Mouse (Mus musculus) G1E (cell line): ENCODE measurements around the gene Tln2. TPM values are rescaled to one million over a fixed set of nuclear protein-coding genes. Genes with fewer than 3 reads are reported as not detected.

Experiments
- ATAC-seq: 2 replicates; pipeline ENCODE4 v1.8.0; 2016; ENCODE audit warnings: mild to moderate bottlenecking; ENCODE audit not compliant: insufficient number of reproducible peaks, poor library complexity, low FRiP score, severe bottlenecking; ENCODE audit errors: extremely low read depth
- DNase-seq: peaks from one replicate; pipeline ENCODE4 v3.0.0; 2012; ENCODE audit warnings: low spot score
- H3K27me3 ChIP-seq: 2 replicates; pipeline ENCODE4 v1.6.1; 2012; ENCODE audit warnings: mild to moderate bottlenecking, low read length, inconsistent platforms; ENCODE audit not compliant: insufficient read depth
- H3K36me3 ChIP-seq: replicated peaks from 2 replicates; pipeline ENCODE3; 2012; ENCODE audit warnings: mild to moderate bottlenecking, inconsistent platforms
- H3K4me1 ChIP-seq: 2 replicates; pipeline ENCODE4 v1.6.1; 2012; ENCODE audit warnings: low read depth, low read length, inconsistent platforms, mixed read lengths; ENCODE audit not compliant: insufficient read depth
- H3K4me3 ChIP-seq: 2 replicates; pipeline ENCODE4 v1.5.1; 2012; ENCODE audit warnings: low read depth, mild to moderate bottlenecking, inconsistent platforms, low read length, moderate library complexity, mixed read lengths
- H3K9me3 ChIP-seq: replicated peaks from 2 replicates; pipeline ENCODE4 v1.6.1; 2012; ENCODE audit warnings: inconsistent platforms
- CTCF ChIP-seq: IDR thresholded peaks from 2 replicates; pipeline ENCODE4 v1.5.1; 2012; ENCODE audit warnings: low read depth, low read length, inconsistent platforms, mixed read lengths
- GATA1 ChIP-seq: IDR thresholded peaks from 2 replicates; pipeline ENCODE4 v1.6.1; 2012; ENCODE audit warnings: borderline replicate concordance, low read length, inconsistent platforms, mixed read lengths
- GATA2 ChIP-seq: IDR thresholded peaks from 2 replicates; pipeline ENCODE4 v1.6.1; 2012; ENCODE audit warnings: low read depth, low read length, inconsistent platforms, borderline replicate concordance
- POLR2AphosphoS5 ChIP-seq: IDR thresholded peaks from 2 replicates; pipeline ENCODE4 v1.6.1; 2012; ENCODE audit warnings: low read depth, low read length, inconsistent platforms; ENCODE audit not compliant: insufficient replicate concordance
- TAL1 ChIP-seq: conservative IDR thresholded peaks from 2 replicates; pipeline ENCODE4 v1.6.1; 2012; ENCODE audit warnings: low read depth, low read length, inconsistent platforms, mixed read lengths
- polyA plus RNA-seq: library from polyadenylated mRNA; stranded (reverse); fragments of >175 nt; gene quantifications from 2 replicates; pipeline ENCODE4 v1.2.3, GENCODE M21; 2012
- total RNA-seq, 2 experiments: library from RNA; stranded (forward) in 1 of 2; stranded (reverse) in 1 of 2; fragments of 200-1000 nt in 1 of 2; fragments of >200 nt in 1 of 2; fragmentation: Nextera tagmentation in 1 of 2; gene quantifications; 2 replicates each; pipeline ENCODE4 v1.2.3; 2014 to 2017

Gene Tln2
- total and polyA plus RNA-seq, 3 experiments, result 1.6 to 8.1 (median 2.1) TPM

GRCm38 (mm10) chr9:67368078-67368477 lies 191.4 kb downstream of the Tln2 start:
- TF ChIP-seq GATA1 (no peak), CTCF (no peak), GATA2 (no peak), TAL1 (no peak), POLR2AphosphoS5 (no peak)
- no peaks in the 10 kb centered on the region for H3K4me1 ChIP-seq
- H3K9me3 ChIP-seq, result no peaks in the 10 kb centered on the region
- H3K27me3 ChIP-seq, result no peaks in the 10 kb centered on the region
- no peak overlapping the region for H3K4me3 ChIP-seq
- DNase-seq, result no peak
- no peak for ATAC-seq
- H3K36me3 ChIP-seq, result no peaks in the 10 kb centered on the region

- H3K9me3 ChIP-seq, result no peaks in the 10 kb centered on the region
- H3K36me3 ChIP-seq, result no peaks in the 10 kb centered on the region
- no peaks in the 10 kb centered on the region; the same call in 1 of the 2 replicates for H3K27me3 ChIP-seq
- no peak overlapping the region for H3K4me3 ChIP-seq
- ATAC-seq (no peak), DNase-seq (no peak)
- no peak for TF ChIP-seq POLR2AphosphoS5
- TF ChIP-seq CTCF, result no peak
- no peak for TF ChIP-seq GATA2
- TF ChIP-seq GATA1, result no peak
- no peak for TF ChIP-seq TAL1
- H3K4me1 ChIP-seq, result no peaks in the 10 kb centered on the region
Observed at GRCm38 (mm10) chr9:67362511-67362910, 197.0 kb downstream of the Tln2 start.

- Histone ChIP-seq H3K27me3 (no peaks in the 10 kb centered on the region; the same call in 1 of the 2 replicates), H3K36me3 (no peaks in the 10 kb centered on the region), H3K4me1 (no peaks in the 10 kb centered on the region), H3K4me3 (no peak overlapping the region), H3K9me3 (no peaks in the 10 kb centered on the region)
- TF ChIP-seq POLR2AphosphoS5, result no peak
- TF ChIP-seq GATA2, result no peak
- no peak for TF ChIP-seq TAL1
- TF ChIP-seq GATA1, result no peak
- no peak for TF ChIP-seq CTCF
- DNase-seq (no peak), ATAC-seq (no peak)
Observed at GRCm38 (mm10) chr9:67362053-67362452, 197.4 kb downstream of the Tln2 start.

GRCm38 (mm10) chr9:67361511-67361910 lies 198.0 kb downstream of the Tln2 start:
- H3K4me3 ChIP-seq, result no peak overlapping the region
- TF ChIP-seq GATA1 (no peak), TAL1 (no peak), GATA2 (no peak), POLR2AphosphoS5 (no peak), CTCF (no peak)
- H3K27me3 ChIP-seq, result no peaks in the 10 kb centered on the region; the same call in 1 of the 2 replicates
- no peaks in the 10 kb centered on the region for H3K36me3 ChIP-seq
- DNase-seq, result no peak
- H3K4me1 ChIP-seq, result no peaks in the 10 kb centered on the region
- no peak for ATAC-seq
- H3K9me3 ChIP-seq, result no peaks in the 10 kb centered on the region

GRCm38 (mm10) chr9:67354356-67354755 lies 205.1 kb downstream of the Tln2 start:
- Histone ChIP-seq H3K27me3 (no peaks in the 10 kb centered on the region), H3K4me3 (no peak overlapping the region), H3K36me3 (no peaks in the 10 kb centered on the region), H3K4me1 (no peaks in the 10 kb centered on the region), H3K9me3 (no peaks in the 10 kb centered on the region)
- no peak for DNase-seq
- ATAC-seq, result no peak
- TF ChIP-seq POLR2AphosphoS5 (no peak), GATA2 (no peak), TAL1 (no peak), CTCF (no peak), GATA1 (no peak)

- no peak for ATAC-seq
- Histone ChIP-seq H3K36me3 (no peaks in the 10 kb centered on the region), H3K9me3 (no peaks in the 10 kb centered on the region), H3K4me1 (no peaks in the 10 kb centered on the region), H3K4me3 (no peak overlapping the region), H3K27me3 (no peaks in the 10 kb centered on the region)
- DNase-seq, result no peak
- TF ChIP-seq GATA1, result no peak
- no peak for TF ChIP-seq CTCF
- TF ChIP-seq TAL1, result no peak
- no peak for TF ChIP-seq GATA2
- no peak for TF ChIP-seq POLR2AphosphoS5
Observed at GRCm38 (mm10) chr9:67353365-67353764, 206.1 kb downstream of the Tln2 start.
